Mouse (Mus musculus): ENCODE results near the gene Tekt1. TPM values are rescaled to one million over a fixed set of nuclear protein-coding genes. Genes with fewer than 3 reads are reported as not detected.

Gene Tekt1
- polyA plus RNA-seq, 1 experiment from 2014 or later: 9.3 TPM

DNA sequence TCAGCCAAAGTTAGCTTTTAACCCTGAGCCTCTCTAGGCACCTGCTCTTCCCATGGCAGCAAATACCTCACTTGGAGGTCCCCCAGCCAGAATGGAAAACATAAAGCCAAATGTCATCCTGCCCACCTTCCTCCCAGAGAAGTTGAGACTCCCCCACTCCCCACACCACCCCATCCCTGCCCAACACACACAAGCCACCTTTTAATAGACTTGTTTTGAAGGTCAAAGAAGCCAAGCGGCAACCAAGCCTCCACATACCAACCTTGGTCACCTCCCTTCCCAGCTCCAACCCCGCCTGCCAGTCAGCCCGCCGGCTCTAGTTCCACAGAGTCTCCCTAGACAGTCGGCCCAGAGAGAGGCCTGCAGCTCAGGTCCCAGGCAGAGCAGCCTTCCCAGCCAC lies 39.8 kb upstream of the Tekt1 start:
- peaks cover 5% of the 10 kb centered on the region; the same call in 1 of the 2 replicates for H3K27me3 ChIP-seq
- no peak overlapping the region for H3K27ac ChIP-seq
- WGBS: 70% methylated on average over 5 of the region's 5 CpGs
- H3K9me3 ChIP-seq: no peaks in the 10 kb centered on the region
- H3K9ac ChIP-seq: no peak overlapping the region
- H3K4me1 ChIP-seq (replicated peaks): peaks cover 4% of the 10 kb centered on the region; the same call in 1 of the 2 replicates
- no peak overlapping the region for H3K4me2 ChIP-seq
- no peaks in the 10 kb centered on the region for H3K36me3 ChIP-seq
- H3K4me3 ChIP-seq: no peak overlapping the region
- ATAC-seq (ENCODE audit: low FRiP score): no peak

DNA sequence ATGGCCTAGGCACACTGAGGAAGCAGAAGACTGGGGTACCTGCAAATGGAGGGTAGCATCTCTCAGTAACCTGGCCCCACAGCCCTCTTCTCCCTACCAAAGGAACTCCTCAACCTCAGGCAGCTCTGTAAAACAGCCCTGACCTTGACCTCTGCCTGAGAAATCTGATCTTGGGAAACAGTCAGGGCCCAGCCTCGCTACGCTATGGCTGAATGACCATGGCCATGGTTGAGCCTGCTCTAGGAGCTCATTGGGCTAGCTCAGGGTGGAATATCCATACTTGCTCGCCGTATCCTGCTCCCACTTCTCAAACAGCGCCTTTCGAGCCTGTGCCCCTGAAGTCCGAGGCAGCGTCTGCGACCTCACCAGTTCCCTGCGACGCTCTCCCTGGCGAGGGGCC lies 38.8 kb upstream of the Tekt1 start:
- no peaks in the 10 kb centered on the region for H3K9me3 ChIP-seq
- H3K4me3 ChIP-seq: no peak overlapping the region
- no peak overlapping the region for H3K27ac ChIP-seq
- no peaks in the 10 kb centered on the region for H3K4me1 ChIP-seq (replicated peaks)
- H3K9ac ChIP-seq: no peak overlapping the region
- 88% methylated on average over 12 of the region's 12 CpGs for WGBS
- no peaks in the 10 kb centered on the region for H3K27me3 ChIP-seq
- H3K4me2 ChIP-seq: no peak overlapping the region
- no peak for ATAC-seq (ENCODE audit: low FRiP score)
- no peaks in the 10 kb centered on the region for H3K36me3 ChIP-seq

DNA sequence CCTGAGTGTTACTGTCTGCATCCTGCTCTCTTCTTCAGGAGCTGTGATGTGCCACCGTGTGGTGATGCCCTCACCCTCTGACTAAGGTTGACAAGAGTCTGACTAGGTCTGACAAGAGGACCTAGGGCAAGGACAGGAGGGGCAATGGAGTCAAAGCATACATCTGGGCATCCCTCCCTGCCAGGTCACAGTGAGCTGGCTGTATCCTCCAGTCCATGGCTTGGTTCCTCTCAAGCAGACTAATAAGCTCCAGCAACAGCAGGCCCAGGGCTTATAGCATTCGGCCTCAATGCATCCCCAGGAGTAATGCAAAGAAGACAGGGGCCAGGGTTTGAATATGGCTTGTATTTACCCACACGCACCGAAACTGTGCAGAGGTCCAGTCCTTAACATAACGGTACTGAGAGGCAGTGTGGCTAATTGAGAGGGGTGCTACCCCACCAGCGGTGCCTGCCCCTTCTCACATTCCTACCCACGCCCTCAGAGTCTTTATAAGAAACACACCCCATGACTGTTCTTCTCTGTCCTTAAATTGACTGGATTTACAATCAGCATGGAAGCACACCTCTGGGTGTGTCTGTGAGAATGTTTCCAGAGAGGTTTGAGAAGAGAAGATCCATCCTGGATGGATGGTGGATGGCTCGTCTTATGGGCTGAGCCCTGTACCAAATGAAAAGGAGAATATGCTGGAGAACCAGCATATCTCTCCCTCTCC lies 35.7 kb upstream of the Tekt1 start:
- ATAC-seq (ENCODE audit: low FRiP score): no peak

DNA sequence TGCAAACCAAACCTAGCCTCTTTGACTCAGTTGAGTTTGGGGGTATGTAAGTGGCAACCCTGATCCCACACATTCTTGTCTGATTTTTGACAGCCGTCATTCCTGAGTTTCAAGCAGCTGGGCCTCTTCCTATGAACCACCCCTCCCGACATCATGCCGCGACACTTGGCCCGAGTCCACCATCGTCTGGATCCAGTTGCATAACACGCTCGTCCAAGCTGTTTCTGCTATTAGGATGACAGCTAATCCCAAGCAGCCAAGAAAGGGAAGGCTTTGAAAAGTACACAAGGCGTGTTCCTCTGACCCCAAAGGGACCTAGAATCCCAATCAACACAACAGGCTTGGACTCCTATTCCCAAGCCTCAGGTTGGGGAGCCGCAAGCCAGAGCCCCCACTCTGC lies 34.8 kb upstream of the Tekt1 start:
- no peak for ATAC-seq (ENCODE audit: low FRiP score)

More for the DNA sequence above, 35.7 kb upstream of the Tekt1 start:
- Histone ChIP-seq H3K9ac (no peak overlapping the region), H3K27me3 (no peaks in the 10 kb centered on the region), H3K27ac (no peak overlapping the region), H3K9me3 (no peaks in the 10 kb centered on the region), H3K36me3 (no peaks in the 10 kb centered on the region), H3K4me2 (no peak overlapping the region), H3K4me3 (no peak overlapping the region), H3K4me1 (replicated peaks) (peaks cover 5% of the 10 kb centered on the region; the same call in 1 of the 2 replicates)
- 92% methylated on average over 8 of the region's 8 CpGs for WGBS

GRCm38 (mm10) chr11:72396621-72397020 lies 34.4 kb upstream of the Tekt1 start:
- H3K27me3 ChIP-seq: no peaks in the 10 kb centered on the region
- WGBS: 80% methylated on average over 7 of the region's 7 CpGs

More for the DNA sequence above, 34.8 kb upstream of the Tekt1 start:
- Histone ChIP-seq H3K9me3 (no peaks in the 10 kb centered on the region), H3K4me3 (no peak overlapping the region), H3K27me3 (no peaks in the 10 kb centered on the region), H3K36me3 (no peaks in the 10 kb centered on the region), H3K9ac (no peak overlapping the region), H3K27ac (no peak overlapping the region), H3K4me1 (replicated peaks) (peaks cover 5% of the 10 kb centered on the region; the same call in 1 of the 2 replicates), H3K4me2 (no peak overlapping the region)
- 81% methylated on average over 10 of the region's 10 CpGs for WGBS

DNA sequence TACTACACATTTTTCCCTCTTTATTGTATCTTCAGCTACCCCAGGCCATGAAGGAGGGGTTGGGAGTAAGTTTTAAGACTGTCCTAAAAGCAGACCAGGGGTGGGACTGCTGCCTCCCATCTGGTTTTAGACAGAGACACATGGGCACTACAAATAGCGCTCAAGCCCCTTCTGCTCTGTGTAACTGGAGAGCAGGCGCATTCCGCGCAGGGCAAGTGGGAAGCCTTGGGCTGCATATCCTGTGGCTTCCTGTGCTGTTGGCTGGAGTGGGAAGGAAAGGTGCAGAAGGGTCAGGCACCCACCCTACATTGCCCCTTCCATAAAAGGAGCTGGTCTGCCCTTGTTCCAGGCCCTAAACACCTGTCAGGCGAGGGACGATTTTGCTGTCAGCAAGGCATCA lies 33.4 kb upstream of the Tekt1 start:
- Histone ChIP-seq H3K4me1 (replicated peaks) (peaks cover 5% of the 10 kb centered on the region; the same call in 1 of the 2 replicates), H3K36me3 (no peaks in the 10 kb centered on the region), H3K27me3 (no peaks in the 10 kb centered on the region), H3K4me3 (no peak overlapping the region), H3K4me2 (no peak overlapping the region), H3K9ac (no peak overlapping the region), H3K9me3 (no peaks in the 10 kb centered on the region), H3K27ac (no peak overlapping the region)
- WGBS: 90% methylated on average over 6 of the region's 6 CpGs
- ATAC-seq (ENCODE audit: low FRiP score): no peak

More at GRCm38 (mm10) chr11:72396621-72397020, 34.4 kb upstream of the Tekt1 start:
- Histone ChIP-seq H3K9me3 (no peaks in the 10 kb centered on the region), H3K4me2 (no peak overlapping the region), H3K9ac (no peak overlapping the region), H3K4me1 (replicated peaks) (peaks cover 5% of the 10 kb centered on the region; the same call in 1 of the 2 replicates), H3K27ac (no peak overlapping the region), H3K4me3 (no peak overlapping the region), H3K36me3 (no peaks in the 10 kb centered on the region)
- no peak for ATAC-seq (ENCODE audit: low FRiP score)

GRCm38 (mm10) chr11:72394694-72395093 lies 32.5 kb upstream of the Tekt1 start:
- Histone ChIP-seq H3K9ac (no peak overlapping the region), H3K4me2 (no peak overlapping the region), H3K27me3 (no peaks in the 10 kb centered on the region), H3K27ac (no peak overlapping the region), H3K4me1 (replicated peaks) (peaks cover 5% of the 10 kb centered on the region; the same call in 1 of the 2 replicates), H3K4me3 (no peak overlapping the region), H3K9me3 (no peaks in the 10 kb centered on the region), H3K36me3 (no peaks in the 10 kb centered on the region)
- ATAC-seq (ENCODE audit: low FRiP score): no peak
- WGBS: 89% methylated on average over 2 of the region's 2 CpGs

DNA sequence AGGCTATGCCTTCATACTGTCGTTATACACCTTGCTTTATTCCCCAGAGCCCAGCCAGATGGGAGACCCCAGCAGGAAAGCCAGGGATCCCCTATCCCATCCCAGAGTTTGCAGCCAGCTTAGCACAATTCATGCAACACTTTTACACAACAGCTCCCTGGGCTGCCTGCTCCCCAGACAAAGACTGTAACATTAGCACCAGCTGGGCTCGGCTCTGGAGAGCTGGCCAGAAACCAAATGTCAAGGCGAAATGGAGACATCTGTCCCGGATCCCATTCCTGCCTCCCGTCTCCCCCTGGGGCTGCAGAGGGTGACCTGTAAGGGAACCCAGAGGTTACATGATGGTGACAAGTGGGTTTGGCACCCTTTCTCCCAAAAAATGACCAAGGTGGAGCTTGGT lies 31.4 kb upstream of the Tekt1 start:
- no peak for ATAC-seq (ENCODE audit: low FRiP score)
- no peak overlapping the region for H3K4me2 ChIP-seq
- H3K4me3 ChIP-seq: no peak overlapping the region
- no peaks in the 10 kb centered on the region for H3K9me3 ChIP-seq
- no peak overlapping the region for H3K27ac ChIP-seq
- H3K4me1 ChIP-seq (replicated peaks): peaks cover 5% of the 10 kb centered on the region; the same call in 1 of the 2 replicates
- no peak overlapping the region for H3K9ac ChIP-seq
- 36% methylated on average over 5 of the region's 5 CpGs for WGBS
- no peaks in the 10 kb centered on the region for H3K36me3 ChIP-seq
- no peaks in the 10 kb centered on the region for H3K27me3 ChIP-seq

DNA sequence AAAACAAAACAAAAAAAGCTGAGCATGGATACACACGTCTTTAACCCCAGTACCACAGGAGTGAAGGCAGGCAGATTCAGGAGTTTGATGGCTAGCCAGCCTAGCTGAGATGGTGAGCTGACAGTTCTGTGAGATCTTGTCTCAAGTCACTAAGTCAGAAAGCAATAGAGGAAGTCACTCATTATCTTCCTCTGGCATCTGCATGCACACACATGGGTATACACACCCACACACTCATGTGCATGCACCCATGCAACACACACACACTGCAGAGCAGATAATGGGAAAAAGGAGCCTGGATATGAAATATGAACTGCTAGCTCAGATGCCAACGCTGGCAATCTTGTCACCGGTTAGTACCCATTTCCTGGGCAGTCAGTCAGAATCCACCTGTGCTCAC lies 31.0 kb upstream of the Tekt1 start:
- WGBS: 96% methylated on average over 3 of the region's 3 CpGs
- H3K9ac ChIP-seq: no peak overlapping the region
- no peaks in the 10 kb centered on the region for H3K9me3 ChIP-seq
- no peaks in the 10 kb centered on the region for H3K36me3 ChIP-seq
- no peak overlapping the region for H3K4me3 ChIP-seq
- no peak for ATAC-seq (ENCODE audit: low FRiP score)
- H3K4me1 ChIP-seq (replicated peaks): peaks cover 5% of the 10 kb centered on the region; the same call in 1 of the 2 replicates
- H3K27me3 ChIP-seq: no peaks in the 10 kb centered on the region
- H3K4me2 ChIP-seq: no peak overlapping the region
- H3K27ac ChIP-seq: no peak overlapping the region

DNA sequence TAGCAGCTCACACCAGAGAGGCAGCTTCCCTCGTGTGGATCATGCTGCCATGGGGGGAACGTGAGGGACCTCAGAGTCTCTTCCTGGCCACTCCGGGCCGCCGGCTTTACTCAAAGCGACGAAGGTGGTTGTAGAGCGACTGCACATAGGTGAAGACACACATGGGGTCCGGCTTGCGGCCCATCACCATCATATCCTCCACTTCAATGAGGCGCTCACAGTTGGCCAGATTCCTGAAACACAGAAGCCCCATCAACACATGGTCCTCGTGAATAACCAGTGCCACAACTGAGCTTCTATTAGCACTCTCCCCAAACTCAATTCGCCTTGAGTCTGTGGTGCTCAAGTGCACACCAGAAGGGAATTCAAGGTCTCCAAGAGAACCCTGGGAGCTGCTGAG lies 28.9 kb upstream of the Tekt1 start:
- Histone ChIP-seq H3K9ac (no peak overlapping the region), H3K9me3 (no peaks in the 10 kb centered on the region), H3K4me2 (no peak overlapping the region), H3K4me1 (replicated peaks) (peaks cover 5% of the 10 kb centered on the region; the same call in 1 of the 2 replicates), H3K4me3 (no peak overlapping the region), H3K36me3 (no peaks in the 10 kb centered on the region), H3K27ac (no peak overlapping the region), H3K27me3 (no peaks in the 10 kb centered on the region)
- 92% methylated on average over 13 of the region's 13 CpGs for WGBS
- ATAC-seq (ENCODE audit: low FRiP score): no peak

- Histone ChIP-seq H3K9ac (no peak overlapping the region), H3K27ac (no peak overlapping the region), H3K4me1 (replicated peaks) (peaks cover 5% of the 10 kb centered on the region; the same call in 1 of the 2 replicates), H3K36me3 (no peaks in the 10 kb centered on the region), H3K4me2 (no peak overlapping the region), H3K4me3 (no peak overlapping the region), H3K27me3 (no peaks in the 10 kb centered on the region), H3K9me3 (no peaks in the 10 kb centered on the region)
- ATAC-seq (ENCODE audit: low FRiP score): no peak
- WGBS: 93% methylated on average over 7 of the region's 7 CpGs
Observed at GRCm38 (mm10) chr11:72389407-72390142, 27.3 kb upstream of the Tekt1 start.

DNA sequence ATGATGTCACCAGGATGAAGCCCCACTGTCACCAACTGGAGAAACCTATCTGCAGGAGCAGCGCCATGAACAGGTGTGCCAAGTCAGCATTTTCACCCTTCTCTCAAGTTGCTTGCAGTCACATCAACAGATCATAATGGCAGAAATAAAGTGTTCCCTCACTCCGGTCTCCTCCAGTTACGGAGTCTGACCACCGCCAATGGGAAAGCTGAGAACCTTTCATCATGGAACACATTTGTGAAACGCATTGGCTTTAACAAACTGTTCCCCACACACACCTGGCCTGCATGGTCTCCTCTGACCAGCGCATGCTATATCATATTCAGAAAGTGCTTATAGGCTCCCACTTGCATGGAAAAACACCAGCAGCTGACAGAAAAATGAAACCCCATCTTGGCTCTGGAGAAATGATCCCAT lies 25.9 kb upstream of the Tekt1 start:
- no peaks in the 10 kb centered on the region for H3K36me3 ChIP-seq
- H3K27me3 ChIP-seq: no peaks in the 10 kb centered on the region
- H3K9ac ChIP-seq: no peak overlapping the region
- H3K4me2 ChIP-seq: no peak overlapping the region
- no peaks in the 10 kb centered on the region for H3K9me3 ChIP-seq
- no peak overlapping the region for H3K27ac ChIP-seq
- ATAC-seq (ENCODE audit: low FRiP score): no peak
- no peaks in the 10 kb centered on the region for H3K4me1 ChIP-seq (replicated peaks)
- 96% methylated on average over 6 of the region's 6 CpGs for WGBS
- no peak overlapping the region for H3K4me3 ChIP-seq

Measured in hindbrain, embryonic 13.5 days (tissue).